Mouse (Mus musculus) kidney, adult 2 months (tissue): ENCODE data around the gene Meis2.

Experiments
- CTCF ChIP-seq: fragments of 200-500 bp; conservative IDR thresholded peaks from 2 replicates; pipeline ENCODE4 v1.5.1; 2011; ENCODE audit warnings: low read depth, mild to moderate bottlenecking, control low read depth, low read length, moderate library complexity, mixed read lengths; ENCODE audit not compliant: insufficient read depth, insufficient read length
- POLR2A ChIP-seq: fragments of 200-500 bp; IDR thresholded peaks from one replicate; pipeline ENCODE4 v1.6.1; 2011; ENCODE audit warnings: low read depth, low read length, control low read depth

DNA sequence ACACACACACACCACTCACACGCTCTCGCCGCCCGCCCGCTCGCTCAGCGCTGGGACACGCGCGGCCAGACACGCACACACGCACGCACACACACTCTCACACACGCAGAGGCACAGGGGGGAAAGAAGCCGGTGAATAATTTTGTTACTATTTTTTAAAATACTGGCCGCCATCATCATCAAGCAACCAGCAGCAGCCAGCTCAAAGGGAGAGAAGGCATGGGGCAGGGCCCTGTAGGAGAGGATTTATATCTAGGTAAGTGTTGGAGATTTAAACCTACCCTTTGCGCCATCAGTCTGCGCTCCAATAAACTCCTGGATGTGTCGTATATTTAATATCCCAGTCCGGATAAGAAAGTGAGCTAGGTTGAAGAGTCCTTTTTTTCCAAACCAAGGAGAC lies 1.1 kb downstream of the Meis2 start:
- no peak for TF ChIP-seq CTCF
- no peak for TF ChIP-seq POLR2A
